Mouse (Mus musculus) cortical plate, adult 2 months (tissue): ENCODE measurements around the gene Srxn1.

Experiments
- CTCF ChIP-seq: fragments of 200-500 bp; IDR thresholded peaks from 2 replicates; pipeline ENCODE4 v1.5.1; 2011; ENCODE audit warnings: mild to moderate bottlenecking, control low read depth, low read length; ENCODE audit not compliant: insufficient read depth; ENCODE audit errors: extremely low read depth
- POLR2A ChIP-seq: fragments of 200-500 bp; IDR thresholded peaks from 2 replicates; pipeline ENCODE4 v1.6.1; 2011; ENCODE audit warnings: mild to moderate bottlenecking, low read length, control low read depth; ENCODE audit not compliant: insufficient read depth; ENCODE audit errors: extremely low read depth

- TF ChIP-seq CTCF (no peak), POLR2A (no peak)
Measured at GRCm38 (mm10) chr2:152086451-152086850, 18.9 kb upstream of the Srxn1 start.
